Mouse (Mus musculus) lung, postnatal 0 days (tissue): ENCODE data around the gene Zfp341. TPM values are rescaled to one million over a fixed set of nuclear protein-coding genes. Genes with fewer than 3 reads are reported as not detected.

ENCODE experiments used
- ATAC-seq: fragments of 200-750 bp; cut with Nextera tagmentation; 2 replicates; pipeline ENCODE4 v1.8.0; 2017; ENCODE audit warnings: moderate library complexity
- DNase-seq: peaks from one replicate; pipeline ENCODE4 v3.0.0-alpha.2; 2016; ENCODE audit warnings: low spot score
- H3K27ac ChIP-seq: fragments of 300-500 bp; sonication (generic); 2 replicates; pipeline ENCODE4 v1.5.1; 2014; ENCODE audit warnings: antibody characterized with exemption, mild to moderate bottlenecking, low read length, mixed read lengths
- H3K27me3 ChIP-seq: fragments of 300-500 bp; sonication (generic); replicated peaks from 2 replicates; pipeline ENCODE4 v1.6.1; 2014; ENCODE audit warnings: low read length, mixed read lengths; ENCODE audit not compliant: insufficient read depth
- H3K36me3 ChIP-seq: fragments of 300-500 bp; sonication (generic); 2 replicates; pipeline ENCODE4 v1.6.1; 2014; ENCODE audit warnings: low read length, mixed read lengths; ENCODE audit not compliant: insufficient read depth
- H3K4me1 ChIP-seq: fragments of 300-500 bp; sonication (generic); 2 replicates; pipeline ENCODE4 v1.6.1; 2014; ENCODE audit warnings: antibody characterized with exemption, low read depth, low read length, mixed read lengths; ENCODE audit not compliant: insufficient read depth
- H3K4me2 ChIP-seq: fragments of 300-500 bp; sonication (generic); replicated peaks from 2 replicates; pipeline ENCODE4 v1.6.1; 2014; ENCODE audit warnings: low read depth, mild to moderate bottlenecking, low read length, moderate library complexity, mixed read lengths
- H3K4me3 ChIP-seq: fragments of 300-500 bp; sonication (generic); 2 replicates; pipeline ENCODE4 v1.5.1; 2014; ENCODE audit warnings: low read depth, low read length
- H3K9ac ChIP-seq: fragments of 300-500 bp; sonication (generic); replicated peaks from 2 replicates; pipeline ENCODE4 v1.6.1; 2014; ENCODE audit warnings: low read depth, mild to moderate bottlenecking
- H3K9me3 ChIP-seq: fragments of 300-500 bp; sonication (generic); 2 replicates; pipeline ENCODE4 v1.6.1; 2016; ENCODE audit warnings: low read length, mixed read lengths
- CTCF ChIP-seq: IDR thresholded peaks from 2 replicates; pipeline ENCODE4 v1.5.1; 2016; ENCODE audit warnings: antibody characterized with exemption, mild to moderate bottlenecking
- EP300 ChIP-seq: IDR thresholded peaks from 2 replicates; pipeline ENCODE4 v1.6.1; 2016; ENCODE audit warnings: antibody characterized with exemption, mild to moderate bottlenecking, control low read depth
- WGBS: fragments of 180-500 bp; shearing (Covaris S2); extraction: QIAGEN DNeasy Blood & Tissue Kit; methylation state at CpG from one replicate; pipeline ENCODE4 v1.1.7; 2014; 5-methylcytosine and 5-hydroxymethylcytosine counted together
- polyA plus RNA-seq: library from polyadenylated mRNA; unstranded; fragments of >200 nt; fragmentation: Nextera tagmentation; extraction: Ambion mirVana; gene quantifications from 2 replicates; pipeline ENCODE4 v1.2.1, GENCODE M21; 2015

Gene Zfp341
- polyA plus RNA-seq, 1 experiment from 2014 or later: 0.76 TPM

GRCm38 (mm10) chr2:154690959-154691358, 77.9 kb downstream of the Zfp341 start:
- no peaks in the 10 kb centered on the region for H3K27me3 ChIP-seq
- H3K9ac ChIP-seq: no peak overlapping the region
- 88% methylated on average over 5 of the region's 5 CpGs for WGBS
- peaks cover 40% of the 10 kb centered on the region for H3K36me3 ChIP-seq
- H3K27ac ChIP-seq: no peak overlapping the region
- H3K9me3 ChIP-seq: no peaks in the 10 kb centered on the region
- H3K4me3 ChIP-seq: no peak overlapping the region
- DNase-seq (no peak), ATAC-seq (no peak)
- no peaks in the 10 kb centered on the region; the same call in 1 of the 2 replicates for H3K4me1 ChIP-seq
- TF ChIP-seq EP300 (no peak), CTCF (no peak)
- no peak overlapping the region for H3K4me2 ChIP-seq

DNA sequence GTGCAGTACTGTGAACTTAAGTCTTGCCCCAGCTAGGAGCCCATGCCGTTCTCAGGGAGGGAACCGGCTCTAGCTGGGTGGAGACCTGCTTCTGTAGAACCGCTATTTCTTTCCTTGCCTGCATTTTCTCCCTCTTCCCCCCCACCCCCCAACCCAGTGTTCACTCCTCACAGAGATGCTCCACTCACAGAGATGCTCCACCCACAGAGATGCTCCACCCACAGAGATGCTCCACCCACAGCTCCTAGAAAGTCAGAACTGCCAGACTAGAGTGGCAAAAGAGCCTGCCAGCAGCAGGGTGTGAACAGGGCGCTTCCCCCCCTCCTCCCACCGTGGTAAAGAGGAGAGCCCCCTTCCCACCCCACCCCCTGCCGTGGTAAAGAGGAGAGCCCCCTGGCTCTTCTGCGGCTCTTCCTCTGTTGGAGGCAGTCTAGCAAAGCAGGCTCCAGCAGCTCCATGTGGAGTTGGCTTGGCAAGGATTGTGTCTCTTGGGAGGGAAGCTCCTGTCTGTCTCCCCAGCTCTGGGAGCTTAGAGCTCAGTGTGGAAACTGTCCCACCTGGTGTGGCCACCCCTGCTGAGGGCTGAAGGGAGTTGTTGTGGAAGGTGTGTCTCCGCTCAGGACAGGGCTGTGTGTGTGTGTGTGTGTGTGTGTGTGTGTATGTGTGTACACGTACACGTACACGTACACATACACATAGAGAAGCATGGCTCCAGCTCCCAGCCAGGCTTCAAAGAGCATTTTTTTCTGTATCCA, 80.3 kb downstream of the Zfp341 start:
- WGBS: 63% methylated on average over 8 of the region's 11 CpGs
- Histone ChIP-seq H3K27ac (no peak overlapping the region), H3K4me3 (no peak overlapping the region), H3K4me2 (no peak overlapping the region), H3K36me3 (peaks cover 40% of the 10 kb centered on the region), H3K9ac (no peak overlapping the region), H3K4me1 (no peaks in the 10 kb centered on the region; the same call in 1 of the 2 replicates), H3K9me3 (no peaks in the 10 kb centered on the region), H3K27me3 (no peaks in the 10 kb centered on the region)
- no peak for TF ChIP-seq EP300
- TF ChIP-seq CTCF: no peak
- ATAC-seq (peak; percentile 25), DNase-seq (no peak)

- H3K4me3 ChIP-seq: no peak overlapping the region
- no peak overlapping the region for H3K9ac ChIP-seq
- 67% methylated on average over 8 of the region's 12 CpGs for WGBS
- DNase-seq: peak; percentile 40
- TF ChIP-seq EP300 (no peak), CTCF (no peak)
- no peaks in the 10 kb centered on the region for H3K9me3 ChIP-seq
- no peaks in the 10 kb centered on the region; the same call in 1 of the 2 replicates for H3K4me1 ChIP-seq
- H3K4me2 ChIP-seq: no peak overlapping the region
- no peak overlapping the region for H3K27ac ChIP-seq
- H3K36me3 ChIP-seq: peaks cover 40% of the 10 kb centered on the region
- no peaks in the 10 kb centered on the region for H3K27me3 ChIP-seq
- ATAC-seq: peak; percentile 78
Observed at GRCm38 (mm10) chr2:154693941-154694256, 80.8 kb downstream of the Zfp341 start.

GRCm38 (mm10) chr2:154695690-154696089, 82.6 kb downstream of the Zfp341 start:
- no peak overlapping the region for H3K27ac ChIP-seq
- H3K9ac ChIP-seq: no peak overlapping the region
- ATAC-seq (no peak), DNase-seq (no peak)
- peaks cover 24% of the 10 kb centered on the region for H3K36me3 ChIP-seq
- no peak overlapping the region for H3K4me3 ChIP-seq
- no peaks in the 10 kb centered on the region for H3K9me3 ChIP-seq
- WGBS: 70% methylated on average over 8 of the region's 8 CpGs
- H3K4me2 ChIP-seq: no peak overlapping the region
- no peaks in the 10 kb centered on the region for H3K27me3 ChIP-seq
- H3K4me1 ChIP-seq: no peaks in the 10 kb centered on the region
- no peak for TF ChIP-seq CTCF
- TF ChIP-seq EP300: no peak

Other genes starting within 250 kb of the Zfp341 start
- gene Cdk5rap1, start 240.3 kb upstream of the Zfp341 start, polyA plus RNA-seq: 5.6 and 18.9 TPM in 2 replicates
- gene Snta1, start 205.2 kb upstream of the Zfp341 start, polyA plus RNA-seq: 7.7 and 8.0 TPM in 2 replicates
- gene Cbfa2t2, start 176.8 kb upstream of the Zfp341 start, polyA plus RNA-seq: 14.6 and 16.6 TPM in 2 replicates
- gene 1700003F12Rik, start 66.2 kb upstream of the Zfp341 start, polyA plus RNA-seq: 0.89 and 1.3 TPM in 2 replicates
- not detected in 2 replicates for gene Actl10, start 61.5 kb upstream of the Zfp341 start, polyA plus RNA-seq
- gene Necab3, start 54.4 kb upstream of the Zfp341 start, polyA plus RNA-seq: 0.81 and 1.4 TPM in 2 replicates
- gene E2f1, start 43.4 kb upstream of the Zfp341 start, polyA plus RNA-seq: 5.4 and 7.5 TPM in 2 replicates
- gene Pxmp4, start 9.6 kb upstream of the Zfp341 start, polyA plus RNA-seq: 29.0 and 33.5 TPM in 2 replicates
- gene 4930519P11Rik, start 140 bp downstream of the Zfp341 start, polyA plus RNA-seq: 0.40 and 0.61 TPM in 2 replicates
- gene Chmp4b, start 38.4 kb downstream of the Zfp341 start, polyA plus RNA-seq: 33.1 and 33.7 TPM in 2 replicates
- not detected in 2 replicates for gene Gm14214, start 156.7 kb downstream of the Zfp341 start, polyA plus RNA-seq
- gene Raly, start 177.8 kb downstream of the Zfp341 start, polyA plus RNA-seq: 23.7 and 26.3 TPM in 2 replicates
- not detected in 2 replicates for gene a, start 178.1 kb downstream of the Zfp341 start, polyA plus RNA-seq